Mouse (Mus musculus): ENCODE data around the gene Thy1. TPM values are rescaled to one million over a fixed set of nuclear protein-coding genes. Genes with fewer than 3 reads are reported as not detected.

The Thy1 gene
- 3.4 and 3.5 TPM in 2 replicates for total RNA-seq (2023)

GRCm38 (mm10) chr9:44042836-44043707 lies at the start of gene Thy1:
Thy1 (plus strand) TSS chr9:44043384.

GRCm38 (mm10) chr9:44066785-44067225 lies 23.6 kb downstream of the Thy1 start, which contains the start of gene Usp2:
Usp2 (plus strand) TSS chr9:44067021.

Other genes starting within 250 kb of the Thy1 start
- 8.5 and 10.5 TPM in 2 replicates for gene Usp2, start 23.6 kb downstream of the Thy1 start, total RNA-seq (2023)
- gene Mfrp, start 58.3 kb downstream of the Thy1 start, total RNA-seq (2023), result 0.77 and 1.1 TPM in 2 replicates
- 2.7 TPM in 1 of 2 replicates, not detected in the other for gene C1qtnf5, start 63.9 kb downstream of the Thy1 start, total RNA-seq (2023)
- 0.44 TPM in 1 of 2 replicates, not detected in the other for gene Gm49380, start 70.1 kb downstream of the Thy1 start, total RNA-seq (2023)
- gene Rnf26, start 70.1 kb downstream of the Thy1 start, total RNA-seq (2023), result 26.2 and 33.8 TPM in 2 replicates
- 3.7 and 5.3 TPM in 2 replicates for gene Mcam, start 91.1 kb downstream of the Thy1 start, total RNA-seq (2023)
- gene Cbl, start 190.7 kb downstream of the Thy1 start, total RNA-seq (2023), result 194 and 257 TPM in 2 replicates
- gene Ccdc153, start 197.3 kb downstream of the Thy1 start, total RNA-seq (2023), result not detected in 2 replicates
- gene Pdzd3, start 208.1 kb downstream of the Thy1 start, total RNA-seq (2023), result 1.00 and 1.8 TPM in 2 replicates
- gene Nlrx1, start 225.2 kb downstream of the Thy1 start, total RNA-seq (2023), result 60.6 TPM in 2 replicates
- 1.9 and 4.7 TPM in 2 replicates for gene Abcg4, start 245.2 kb downstream of the Thy1 start, total RNA-seq (2023)

All from neutrophil, adult 65 days (primary cell).